Mouse (Mus musculus) kidney, adult 2 months (tissue): ENCODE measurements around the gene Glipr2. TPM values are rescaled to one million over a fixed set of nuclear protein-coding genes. Genes with fewer than 3 reads are reported as not detected.

ENCODE experiments used
- DNase-seq: peaks from one replicate; pipeline ENCODE4 v3.0.0; 2021
- H3K27ac ChIP-seq: fragments of 200-500 bp; 2 replicates; pipeline ENCODE4 v1.5.1; 2012; ENCODE audit warnings: low read depth, low read length, control low read depth, inconsistent platforms; ENCODE audit not compliant: insufficient read depth
- H3K27me3 ChIP-seq: fragments of 200-500 bp; replicated peaks from 2 replicates; pipeline ENCODE4 v1.6.1; 2012; ENCODE audit warnings: mild to moderate bottlenecking, moderate library complexity, low read length, inconsistent platforms; ENCODE audit not compliant: control insufficient read depth, insufficient read depth
- H3K36me3 ChIP-seq: fragments of 200-500 bp; 2 replicates; pipeline ENCODE4 v1.6.1; 2012; ENCODE audit warnings: mild to moderate bottlenecking, moderate library complexity, low read length, inconsistent platforms; ENCODE audit not compliant: control insufficient read depth, insufficient read depth
- H3K4me1 ChIP-seq: fragments of 200-500 bp; 2 replicates; pipeline ENCODE4 v1.6.1; 2011; ENCODE audit warnings: low read length; ENCODE audit not compliant: control insufficient read depth, insufficient read depth
- H3K4me3 ChIP-seq: fragments of 200-500 bp; 2 replicates; pipeline ENCODE4 v1.5.1; 2011; ENCODE audit warnings: mild to moderate bottlenecking, low read depth, low read length, control low read depth; ENCODE audit not compliant: insufficient read depth
- CTCF ChIP-seq: fragments of 200-500 bp; conservative IDR thresholded peaks from 2 replicates; pipeline ENCODE4 v1.5.1; 2011; ENCODE audit warnings: low read depth, mild to moderate bottlenecking, control low read depth, low read length, moderate library complexity, mixed read lengths; ENCODE audit not compliant: insufficient read depth, insufficient read length
- POLR2A ChIP-seq: fragments of 200-500 bp; IDR thresholded peaks from one replicate; pipeline ENCODE4 v1.6.1; 2011; ENCODE audit warnings: low read depth, low read length, control low read depth
- WGBS: fragments of 180-500 bp; shearing (Covaris S2); methylation state at CpG from one replicate; pipeline ENCODE4 v1.1.7; 2018; 5-methylcytosine and 5-hydroxymethylcytosine counted together
- polyA plus RNA-seq: library from polyadenylated mRNA; depleted of rRNA; stranded (reverse); fragments of >200 nt; gene quantifications from 2 replicates; pipeline ENCODE4 v1.2.3, GENCODE M21; 2012; rRNA removed

Glipr2 gene
- polyA plus RNA-seq, 1 experiment: 4.7 TPM

- 71% methylated on average over 4 of the region's 4 CpGs for WGBS
- Histone ChIP-seq H3K36me3 (peaks cover 9% of the 10 kb centered on the region), H3K4me1 (no peaks in the 10 kb centered on the region; the same call in 1 of the 2 replicates), H3K27me3 (no peaks in the 10 kb centered on the region), H3K27ac (no peak overlapping the region), H3K4me3 (no peak overlapping the region)
- DNase-seq: no peak
- TF ChIP-seq POLR2A: no peak
- TF ChIP-seq CTCF: no peak
Observed at GRCm38 (mm10) chr4:44022323-44022722, 65.1 kb downstream of the Glipr2 start.

- no peak for DNase-seq
- no peaks in the 10 kb centered on the region for H3K4me1 ChIP-seq
- H3K4me3 ChIP-seq: no peak overlapping the region
- TF ChIP-seq CTCF (no peak), POLR2A (no peak)
- no peak overlapping the region for H3K27ac ChIP-seq
- H3K27me3 ChIP-seq: no peaks in the 10 kb centered on the region
- peaks cover 9% of the 10 kb centered on the region for H3K36me3 ChIP-seq
- WGBS: 87% methylated on average over 11 of the region's 11 CpGs
Observed at GRCm38 (mm10) chr4:44022766-44023165, 65.6 kb downstream of the Glipr2 start.

- Histone ChIP-seq H3K27me3 (no peaks in the 10 kb centered on the region), H3K36me3 (peaks cover 9% of the 10 kb centered on the region), H3K4me3 (no peak overlapping the region), H3K4me1 (no peaks in the 10 kb centered on the region), H3K27ac (no peak overlapping the region)
- no peak for DNase-seq
- 82% methylated on average over 9 of the region's 9 CpGs for WGBS
- no peak for TF ChIP-seq POLR2A
- no peak for TF ChIP-seq CTCF
Observed at GRCm38 (mm10) chr4:44023681-44024080, 66.5 kb downstream of the Glipr2 start.

- H3K4me3 ChIP-seq: no peak overlapping the region
- WGBS: 98% methylated on average over 6 of the region's 6 CpGs
- H3K4me1 ChIP-seq: no peaks in the 10 kb centered on the region
- H3K27ac ChIP-seq: no peak overlapping the region
- no peak for DNase-seq
- no peaks in the 10 kb centered on the region for H3K27me3 ChIP-seq
- H3K36me3 ChIP-seq: peaks cover 9% of the 10 kb centered on the region
- TF ChIP-seq CTCF (no peak), POLR2A (no peak)
Observed at GRCm38 (mm10) chr4:44024241-44024640, 67.0 kb downstream of the Glipr2 start.

GRCm38 (mm10) chr4:44025570-44025969 lies 68.4 kb downstream of the Glipr2 start:
- Histone ChIP-seq H3K36me3 (peaks cover 9% of the 10 kb centered on the region), H3K27ac (no peak overlapping the region), H3K4me3 (no peak overlapping the region), H3K27me3 (no peaks in the 10 kb centered on the region), H3K4me1 (no peaks in the 10 kb centered on the region)
- no peak for DNase-seq
- TF ChIP-seq CTCF: no peak
- no peak for TF ChIP-seq POLR2A
- WGBS: 85% methylated on average over 6 of the region's 6 CpGs

Other genes with a start within 250 kb of the Glipr2 start
- not detected in 2 replicates for gene Olfr71, start 247.1 kb upstream of the Glipr2 start, polyA plus RNA-seq
- 4.8 and 5.1 TPM in 2 replicates for gene Hrct1, start 230.2 kb upstream of the Glipr2 start, polyA plus RNA-seq
- 2.4 and 2.5 TPM in 2 replicates for gene Spaar, start 227.4 kb upstream of the Glipr2 start, polyA plus RNA-seq
- not detected in 2 replicates for gene Olfr159, start 186.4 kb upstream of the Glipr2 start, polyA plus RNA-seq
- not detected in 2 replicates for gene Olfr156, start 133.5 kb upstream of the Glipr2 start, polyA plus RNA-seq
- gene Olfr157, start 117.2 kb upstream of the Glipr2 start, polyA plus RNA-seq: not detected in 2 replicates
- not detected in 2 replicates for gene Olfr155, start 105.8 kb upstream of the Glipr2 start, polyA plus RNA-seq
- gene Reck, start 81.9 kb upstream of the Glipr2 start, polyA plus RNA-seq: 8.5 and 10.3 TPM in 2 replicates
- 0.12 and 0.13 TPM in 2 replicates for gene Ccin, start 26.1 kb downstream of the Glipr2 start, polyA plus RNA-seq
- 212 and 261 TPM in 2 replicates for gene Clta, start 47.1 kb downstream of the Glipr2 start, polyA plus RNA-seq
- gene Gne, start 126.8 kb downstream of the Glipr2 start, polyA plus RNA-seq: 26.2 and 26.4 TPM in 2 replicates